Mouse (Mus musculus): ENCODE results near the gene Fancd2. TPM values are rescaled to one million over a fixed set of nuclear protein-coding genes. Genes with fewer than 3 reads are reported as not detected.
A peak's percentile ranks its signal among the peaks of the same experiment; 100 is the strongest.

The Fancd2 gene
- 21.1 and 31.8 TPM in 2 replicates for total RNA-seq (2017)

- ATAC-seq (replicated peaks; ENCODE audit: low read depth, poor library complexity, severe bottlenecking): peak; percentile 90
These were observed at the start of gene Fancd2, which contains the start of gene Emc3 for GRCm38 (mm10) chr6:113530932-113531839. Gene Fancd2 (plus strand): TSS chr6:113531682. Gene Emc3 (minus strand): TSS chr6:113531652.

DNA sequence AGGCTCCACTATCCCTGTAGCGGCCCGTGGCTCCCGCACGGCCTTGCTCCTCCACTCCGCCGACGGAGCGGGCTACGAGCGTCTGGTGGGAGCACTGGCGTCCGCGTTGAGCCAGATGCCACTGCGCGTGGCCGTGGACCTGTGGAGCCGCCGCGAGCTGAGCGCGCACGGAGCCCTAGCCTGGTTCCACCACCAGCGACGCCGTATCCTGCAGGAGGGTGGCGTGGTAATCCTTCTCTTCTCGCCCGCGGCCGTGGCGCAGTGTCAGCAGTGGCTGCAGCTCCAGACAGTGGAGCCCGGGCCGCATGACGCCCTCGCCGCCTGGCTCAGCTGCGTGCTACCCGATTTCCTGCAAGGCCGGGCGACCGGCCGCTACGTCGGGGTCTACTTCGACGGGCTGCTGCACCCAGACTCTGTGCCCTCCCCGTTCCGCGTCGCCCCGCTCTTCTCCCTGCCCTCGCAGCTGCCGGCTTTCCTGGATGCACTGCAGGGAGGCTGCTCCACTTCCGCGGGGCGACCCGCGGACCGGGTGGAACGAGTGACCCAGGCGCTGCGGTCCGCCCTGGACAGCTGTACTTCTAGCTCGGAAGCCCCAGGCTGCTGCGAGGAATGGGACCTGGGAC, 48.9 kb upstream of the Fancd2 start:
- peak; percentile 41 for ATAC-seq (replicated peaks; ENCODE audit: low read depth, poor library complexity, severe bottlenecking)

DNA sequence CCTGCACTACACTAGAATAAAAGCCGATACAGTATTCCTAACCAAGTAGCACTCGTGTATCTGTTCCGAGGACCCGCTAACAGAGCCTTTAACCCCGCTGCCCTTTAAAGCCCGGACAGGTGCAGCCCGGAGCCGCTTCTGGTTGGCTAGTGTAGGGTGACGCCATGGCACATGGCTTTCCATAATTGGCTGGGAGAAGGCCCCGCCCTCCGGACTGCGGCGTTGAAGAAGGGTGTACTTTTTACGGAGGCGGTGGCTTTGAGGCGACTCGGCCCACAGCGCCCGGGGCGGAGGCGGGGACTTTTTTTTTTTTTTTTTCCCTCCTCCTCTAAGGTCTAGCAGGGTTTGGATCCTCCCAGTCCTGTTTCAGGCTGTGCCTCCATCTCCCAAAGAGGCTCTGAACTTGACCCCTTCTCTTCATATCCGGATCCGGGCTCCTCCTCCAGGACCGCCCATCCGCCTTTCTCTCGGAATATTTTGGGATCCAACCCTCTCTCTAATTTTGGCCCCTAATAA, 48.3 kb upstream of the Fancd2 start, which contains the start of gene Creld1:
Gene Creld1 (plus strand): TSS at position 198 of the 516 bp plus-strand sequence.
- peak; percentile 92 for ATAC-seq (replicated peaks; ENCODE audit: low read depth, poor library complexity, severe bottlenecking)

- ATAC-seq (replicated peaks; ENCODE audit: low read depth, poor library complexity, severe bottlenecking): peak; percentile 24
These were observed 47.8 kb upstream of the Fancd2 start for GRCm38 (mm10) chr6:113483729-113484128.

GRCm38 (mm10) chr6:113487125-113487576, 44.3 kb upstream of the Fancd2 start:
- ATAC-seq (replicated peaks; ENCODE audit: low read depth, poor library complexity, severe bottlenecking): peak; percentile 20; the same call in 1 of the 2 replicates

DNA sequence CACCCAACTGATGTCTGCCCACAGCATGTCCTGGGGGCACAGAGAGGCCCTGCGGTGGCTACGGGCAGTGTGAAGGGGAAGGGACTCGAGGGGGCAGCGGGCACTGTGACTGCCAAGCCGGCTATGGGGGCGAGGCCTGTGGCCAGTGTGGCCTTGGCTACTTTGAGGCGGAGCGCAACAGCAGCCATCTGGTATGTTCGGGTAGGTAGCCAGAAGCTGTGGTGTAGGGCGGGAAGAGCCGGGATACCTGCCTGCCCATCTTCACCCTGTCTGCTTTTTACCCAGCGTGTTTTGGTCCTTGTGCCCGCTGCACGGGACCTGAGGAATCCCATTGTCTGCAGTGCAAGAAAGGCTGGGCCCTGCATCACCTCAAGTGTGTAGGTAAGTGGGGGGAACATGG, 42.1 kb upstream of the Fancd2 start:
- no peak for ATAC-seq (replicated peaks; ENCODE audit: low read depth, poor library complexity, severe bottlenecking)

- no peak for ATAC-seq (replicated peaks; ENCODE audit: low read depth, poor library complexity, severe bottlenecking)
These were observed 39.2 kb upstream of the Fancd2 start for GRCm38 (mm10) chr6:113492101-113492864.

GRCm38 (mm10) chr6:113494258-113494788, 37.2 kb upstream of the Fancd2 start:
- peak; percentile 76 for ATAC-seq (replicated peaks; ENCODE audit: low read depth, poor library complexity, severe bottlenecking)

- no peak for ATAC-seq (replicated peaks; ENCODE audit: low read depth, poor library complexity, severe bottlenecking)
These were observed 36.3 kb upstream of the Fancd2 start for GRCm38 (mm10) chr6:113495071-113495675.

DNA sequence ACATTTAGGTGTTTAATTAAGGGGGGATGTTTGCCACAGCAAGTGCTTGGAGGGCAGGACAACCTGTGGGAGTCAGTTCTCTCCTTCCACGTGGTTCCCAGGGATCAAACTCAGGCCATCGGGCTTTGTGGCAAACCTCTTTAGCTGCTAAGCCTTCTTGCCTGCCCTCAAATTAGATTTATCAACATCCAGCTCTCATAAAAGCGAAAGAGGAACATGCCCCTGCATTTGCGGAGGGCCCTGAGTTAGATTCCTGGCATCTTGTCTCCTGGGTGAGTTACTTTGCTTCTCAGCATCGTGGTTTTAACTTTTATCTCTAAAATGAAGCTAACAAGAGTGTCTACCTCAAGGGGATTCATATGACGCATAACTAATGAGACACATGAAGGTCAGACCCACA, 32.1 kb upstream of the Fancd2 start:
- no peak for ATAC-seq (replicated peaks; ENCODE audit: low read depth, poor library complexity, severe bottlenecking)

DNA sequence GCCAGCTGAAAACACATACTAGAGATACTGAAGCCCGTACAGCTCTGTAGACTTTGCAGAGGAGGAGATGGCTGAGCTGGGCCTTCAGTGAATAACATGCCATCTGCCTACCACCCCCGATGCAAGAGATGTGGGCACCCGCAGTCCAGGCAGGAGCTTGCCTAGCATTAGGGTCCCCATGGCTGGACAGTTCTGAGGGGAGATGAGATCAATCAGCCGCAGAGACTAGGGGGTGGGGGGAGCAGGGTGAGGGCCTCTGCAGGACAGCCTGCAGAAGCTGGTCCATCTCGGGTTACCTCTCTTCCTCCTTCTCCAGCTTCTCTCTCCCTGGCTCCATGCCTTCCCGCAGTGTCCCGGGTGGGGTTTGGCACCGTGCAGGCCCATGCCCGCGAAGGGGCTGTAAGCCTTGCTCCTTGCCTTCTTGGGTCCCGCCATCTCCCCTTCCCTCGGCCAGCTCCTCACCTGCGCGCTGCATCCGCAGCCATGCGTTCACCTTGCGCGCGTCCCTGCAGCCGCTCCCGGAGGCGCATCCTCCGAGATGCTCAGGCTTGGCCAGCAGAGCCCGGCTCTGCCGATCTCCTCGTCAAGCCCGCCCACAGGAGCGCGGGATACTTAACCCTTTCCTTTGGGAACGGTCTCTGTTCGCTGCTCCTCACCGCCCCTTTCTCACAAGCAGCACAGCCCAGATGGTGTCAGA, 29.9 kb upstream of the Fancd2 start, which contains the start of gene Prrt3:
Gene Prrt3 (minus strand): TSS at position 544 of the 697 bp plus-strand sequence.
- no peak for ATAC-seq (replicated peaks; ENCODE audit: low read depth, poor library complexity, severe bottlenecking)

GRCm38 (mm10) chr6:113502801-113503200, 28.7 kb upstream of the Fancd2 start:
- no peak for ATAC-seq (replicated peaks; ENCODE audit: low read depth, poor library complexity, severe bottlenecking)

GRCm38 (mm10) chr6:113505689-113506088, 25.8 kb upstream of the Fancd2 start:
- no peak for ATAC-seq (replicated peaks; ENCODE audit: low read depth, poor library complexity, severe bottlenecking)

GRCm38 (mm10) chr6:113507130-113507529, 24.4 kb upstream of the Fancd2 start:
- no peak for ATAC-seq (replicated peaks; ENCODE audit: low read depth, poor library complexity, severe bottlenecking)

DNA sequence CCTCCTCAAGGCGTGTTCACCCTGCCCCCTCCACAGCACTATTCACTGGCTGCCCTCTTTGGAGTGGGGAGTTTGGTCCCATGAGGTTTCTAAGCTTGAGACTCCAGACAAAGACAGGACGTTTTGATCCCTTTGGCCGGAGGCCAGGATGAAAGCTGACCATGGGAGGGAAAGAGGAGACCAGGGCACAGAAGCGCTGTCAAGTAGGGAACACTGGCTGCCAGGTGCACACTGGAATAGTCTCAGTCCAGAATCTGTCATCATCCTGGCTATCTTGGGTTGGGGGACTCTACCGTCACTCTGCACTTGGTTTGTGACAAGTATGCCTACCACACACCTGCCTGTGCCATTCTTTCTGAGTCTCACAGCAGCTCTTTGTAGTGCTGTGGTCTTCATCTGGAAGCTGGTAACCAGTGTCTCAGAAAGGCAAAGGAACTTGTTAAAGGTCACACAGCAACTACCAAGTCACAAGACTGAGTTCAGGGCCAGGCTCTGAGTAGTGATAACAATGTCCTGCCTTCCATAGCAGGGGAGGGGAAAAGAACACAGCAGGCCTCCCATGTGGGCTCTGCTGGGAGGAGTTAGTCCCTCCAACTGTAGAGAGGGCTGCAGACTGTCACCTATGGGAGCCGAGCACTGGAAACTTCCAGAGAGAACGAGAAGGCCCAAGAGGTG, 23.1 kb upstream of the Fancd2 start:
- ATAC-seq (replicated peaks; ENCODE audit: low read depth, poor library complexity, severe bottlenecking): no peak

DNA sequence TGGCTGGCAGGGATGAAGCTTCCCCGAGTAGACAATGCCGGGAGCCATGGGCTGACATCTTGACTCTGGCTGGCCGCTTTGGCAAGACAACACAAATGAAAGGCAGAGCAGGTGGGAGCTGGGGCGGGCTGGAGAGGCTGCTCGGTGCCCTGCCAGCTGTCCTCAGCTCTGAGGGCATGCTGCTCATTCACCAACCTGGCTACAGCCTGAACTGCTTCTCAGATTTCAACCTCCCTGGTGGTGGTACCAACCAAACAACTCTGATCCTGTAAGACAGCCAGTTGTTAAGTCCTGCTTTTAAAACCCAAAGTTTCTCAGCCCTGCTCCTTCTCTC, 22.6 kb upstream of the Fancd2 start:
- ATAC-seq (replicated peaks; ENCODE audit: low read depth, poor library complexity, severe bottlenecking): no peak

DNA sequence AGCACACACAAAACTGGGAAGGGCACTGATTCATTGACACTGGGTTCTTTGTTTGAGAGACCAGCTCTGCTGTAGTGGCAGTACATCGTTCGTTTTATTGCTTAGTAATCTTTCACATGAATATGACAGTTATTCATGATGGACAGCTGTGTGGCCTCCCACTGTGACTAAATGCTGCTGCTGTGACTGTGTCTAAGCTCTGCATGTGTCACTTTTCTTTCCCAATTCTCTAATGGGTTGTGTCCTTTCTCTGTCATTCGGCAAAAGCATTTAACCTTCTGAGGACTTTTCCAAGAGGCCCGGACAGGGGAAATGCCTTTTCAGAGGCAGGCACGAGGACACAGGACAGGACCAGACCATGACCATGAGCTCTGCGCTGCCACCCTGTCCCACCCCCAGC, 17.5 kb upstream of the Fancd2 start:
- no peak for ATAC-seq (replicated peaks; ENCODE audit: low read depth, poor library complexity, severe bottlenecking)

GRCm38 (mm10) chr6:113514600-113514999, 16.9 kb upstream of the Fancd2 start:
- peak; percentile 57 for ATAC-seq (replicated peaks; ENCODE audit: low read depth, poor library complexity, severe bottlenecking)

Measured in common myeloid progenitor, adult 5-6 weeks (primary cell).